Mouse (Mus musculus) CH12.LX (cell line): Measurements from ENCODE around the gene Iqschfp.

Experiments
- CHD2 ChIP-seq: IDR thresholded peaks from 2 replicates; pipeline ENCODE4 v1.6.1; 2011; ENCODE audit warnings: low read length, improper control_type of control experiment
- CTCF ChIP-seq, 2 experiments: IDR thresholded peaks in 1 of 2; conservative IDR thresholded peaks in 1 of 2; 2 replicates each; pipeline ENCODE4 v1.5.1; 2011 to 2012; ENCODE audit warnings: low read depth in 2 of 2, low read length in 2 of 2, improper control_type of control experiment in 1 of 2, inconsistent platforms in 1 of 2, mild to moderate bottlenecking in 1 of 2, moderate library complexity in 1 of 2
- E2F4 ChIP-seq: IDR thresholded peaks from 2 replicates; pipeline ENCODE4 v1.6.1; 2011; ENCODE audit warnings: low read depth, low read length, improper control_type of control experiment; ENCODE audit not compliant: insufficient replicate concordance
- EP300 ChIP-seq: IDR thresholded peaks from 2 replicates; pipeline ENCODE4 v1.6.1; 2011; ENCODE audit warnings: low read length, improper control_type of control experiment
- MAFK ChIP-seq: IDR thresholded peaks from 2 replicates; pipeline ENCODE4 v1.6.1; 2011; ENCODE audit warnings: low read length, improper control_type of control experiment; ENCODE audit not compliant: insufficient replicate concordance
- MEF2A ChIP-seq: IDR thresholded peaks from 2 replicates; pipeline ENCODE4 v1.6.1; 2014; ENCODE audit warnings: low read depth, mild to moderate bottlenecking, inconsistent platforms, low read length, improper control_type of control experiment, borderline replicate concordance
- MXI1 ChIP-seq: IDR thresholded peaks from 2 replicates; pipeline ENCODE4 v1.6.1; 2011; ENCODE audit warnings: mild to moderate bottlenecking, low read depth, low read length, improper control_type of control experiment
- POLR2A ChIP-seq: IDR thresholded peaks from 2 replicates; pipeline ENCODE4 v1.6.1; 2011; ENCODE audit warnings: low read depth, mild to moderate bottlenecking, improper control_type of control experiment, low read length
- RCOR1 ChIP-seq: conservative IDR thresholded peaks from 2 replicates; pipeline ENCODE4 v1.6.1; 2012; ENCODE audit warnings: low read depth, mild to moderate bottlenecking, inconsistent platforms, low read length, improper control_type of control experiment
- SIN3A ChIP-seq: IDR thresholded peaks from 2 replicates; pipeline ENCODE4 v1.6.1; 2012; ENCODE audit warnings: low read length, improper control_type of control experiment, inconsistent platforms
- TCF12 ChIP-seq: IDR thresholded peaks from 2 replicates; pipeline ENCODE4 v1.6.1; 2014; ENCODE audit warnings: low read depth, mild to moderate bottlenecking, inconsistent platforms, low read length, improper control_type of control experiment
- ZKSCAN1 ChIP-seq: IDR thresholded peaks from 2 replicates; pipeline ENCODE4 v1.6.1; 2012; ENCODE audit warnings: low read depth, inconsistent platforms, low read length, improper control_type of control experiment, borderline replicate concordance

DNA sequence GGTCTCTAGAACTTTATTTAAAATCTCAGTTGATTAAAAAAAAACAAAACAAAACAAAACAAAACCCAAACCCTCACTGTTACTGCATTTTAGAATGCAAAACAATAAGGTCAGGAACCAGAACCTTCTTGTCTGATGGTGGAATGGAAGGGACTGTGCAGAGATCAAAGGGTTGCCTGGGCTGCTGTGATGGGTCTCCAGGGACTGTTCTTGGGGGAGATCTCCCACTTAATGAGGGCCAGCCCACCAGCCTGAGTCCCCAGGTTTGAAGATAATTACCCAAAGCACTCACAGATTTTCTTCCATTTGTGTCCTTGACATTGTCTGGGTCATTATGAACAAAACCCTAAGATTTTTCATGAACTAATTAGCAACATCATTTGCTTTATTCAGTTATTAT, 4.8 kb upstream of the Iqschfp start:
- TF ChIP-seq CTCF (conservative IDR thresholded peaks at IDR 0.05 in 1 of 2, IDR thresholded peaks at IDR 0.05 in 1 of 2; ENCODE audit: low read depth in 2 of 2, low read length in 2 of 2) (no peak), E2F4 (no peak), POLR2A (no peak), ZKSCAN1 (no peak), RCOR1 (no peak), EP300 (no peak), MXI1 (no peak), TCF12 (no peak), MEF2A (no peak), MAFK (no peak), CHD2 (no peak), SIN3A (no peak)
